Mouse (Mus musculus) liver, embryonic 14.5 days (tissue): ENCODE measurements around the gene Ralgps2.

Experiments
- CTCF ChIP-seq: IDR thresholded peaks from 2 replicates; pipeline ENCODE4 v1.5.1; 2016; ENCODE audit warnings: antibody characterized with exemption, low read depth, control low read depth
- EP300 ChIP-seq: IDR thresholded peaks from 2 replicates; pipeline ENCODE4 v1.6.1; 2016; ENCODE audit warnings: antibody characterized with exemption, low read depth

GRCm38 (mm10) chr1:156787164-156787863 lies 152.1 kb downstream of the Ralgps2 start:
- TF ChIP-seq CTCF (no peak), EP300 (no peak)
